Mouse (Mus musculus): ENCODE results near the gene Nkx2-2. TPM values are rescaled to one million over a fixed set of nuclear protein-coding genes. Genes with fewer than 3 reads are reported as not detected.

The Nkx2-2 gene
- not detected in 2 replicates for polyA plus RNA-seq (2016; fragmentation: Nextera tagmentation; extraction: Ambion mirVana)

DNA sequence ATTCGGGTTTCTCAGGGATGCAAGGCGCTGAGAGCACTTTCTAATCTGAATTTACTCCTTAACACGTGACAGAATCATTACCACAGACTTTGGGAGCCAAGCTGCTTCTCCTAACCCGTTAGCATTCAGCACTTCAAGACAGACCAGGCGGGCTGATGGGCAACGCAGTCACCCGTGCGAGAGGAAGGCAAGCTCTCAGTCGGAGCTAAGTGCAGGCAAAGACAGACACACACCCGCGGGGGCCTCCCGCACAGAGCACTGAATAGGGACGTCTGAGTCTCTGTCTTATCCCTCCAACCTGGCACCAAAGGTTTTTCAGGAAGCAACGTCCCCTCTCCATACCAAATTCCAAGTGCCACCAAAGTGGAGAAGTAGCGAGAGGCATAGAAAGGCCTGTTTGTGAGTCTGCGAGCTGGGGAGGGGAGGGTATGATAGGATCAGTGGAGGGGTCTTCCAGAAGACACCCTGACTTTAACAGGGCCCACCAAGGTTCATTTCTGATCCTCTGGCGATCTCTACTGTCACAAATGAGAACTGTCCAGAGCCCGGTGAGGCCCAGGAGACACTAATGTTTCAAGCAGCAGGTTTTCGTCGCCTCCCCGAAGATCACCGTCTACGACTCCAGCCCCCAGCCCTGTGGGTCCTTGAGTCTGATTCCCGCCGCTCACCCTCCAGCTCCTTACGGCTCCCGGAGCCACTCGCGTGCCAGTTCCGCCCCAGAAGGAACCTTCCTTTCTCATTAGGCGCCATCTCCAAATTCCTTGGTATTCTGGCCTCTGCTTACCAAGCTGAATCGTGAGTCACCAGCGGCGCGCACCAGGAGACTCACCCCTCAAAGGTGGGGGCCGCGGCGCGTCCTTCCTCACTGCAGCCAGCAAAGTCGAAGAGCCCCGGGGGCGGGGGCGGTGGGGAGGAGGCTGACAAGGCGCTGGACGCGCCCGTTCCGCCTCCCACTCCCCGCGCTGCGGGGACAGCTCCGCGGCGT, at the start of gene Nkx2-2:
TSS of gene Nkx2-2 (minus strand) at position 973 of the 985 bp plus-strand sequence.
- H3K4me3 ChIP-seq: peak within 1 kb of the TSS; percentile 51
- no peaks in the 10 kb centered on the region for H3K36me3 ChIP-seq
- H3K4me1 ChIP-seq: peaks cover 35% of the 10 kb centered on the region
- H3K27me3 ChIP-seq (ENCODE audit: low read depth, poor library complexity, severe bottlenecking): peaks cover 100% of the 10 kb centered on the region
- under 1% methylated on average over 54 of the region's 54 CpGs for WGBS
- peak; percentile 67 for DNase-seq (ENCODE audit: low spot score)
- H3K27ac ChIP-seq: peak within 1 kb of the TSS; percentile 50; the same call in 1 of the 2 replicates
- H3K9me3 ChIP-seq (replicated peaks): no peaks in the 10 kb centered on the region

DNA sequence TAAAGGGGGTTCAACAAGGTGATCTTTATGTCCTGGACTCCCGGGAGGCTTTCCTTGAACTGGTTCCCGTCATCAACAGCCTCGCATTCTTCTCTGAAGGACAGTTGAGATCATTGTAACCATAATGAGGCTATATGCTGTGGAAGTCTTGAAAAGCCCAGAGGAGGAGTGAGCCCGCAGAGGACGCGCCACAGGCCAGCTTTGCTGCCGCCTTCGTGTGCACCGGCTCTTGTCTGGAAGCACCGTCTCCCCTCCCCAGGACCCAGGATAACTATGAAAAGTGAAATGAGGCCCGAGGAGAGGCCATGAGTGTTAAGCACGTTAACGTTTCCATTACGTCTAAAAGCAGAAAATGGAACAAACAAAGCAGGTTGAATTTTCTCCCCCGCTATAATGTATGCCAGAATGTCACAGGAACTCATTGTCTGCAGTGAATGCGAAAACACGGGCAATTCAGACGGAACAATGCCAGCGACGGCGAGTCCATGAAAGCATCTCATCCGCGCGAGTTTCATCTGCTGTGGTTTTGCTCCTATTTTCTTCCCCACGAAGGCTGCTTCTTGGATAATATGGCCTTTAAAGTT, 41.8 kb upstream of the Nkx2-2 start:
- Histone ChIP-seq H3K27me3 (ENCODE audit: low read depth, poor library complexity, severe bottlenecking) (no peaks in the 10 kb centered on the region), H3K9me3 (replicated peaks) (no peaks in the 10 kb centered on the region), H3K4me3 (no peak overlapping the region), H3K27ac (no peak overlapping the region), H3K36me3 (no peaks in the 10 kb centered on the region), H3K4me1 (peaks cover 4% of the 10 kb centered on the region; the same call in 1 of the 2 replicates)
- 93% methylated on average over 25 of the region's 25 CpGs for WGBS
- no peak for DNase-seq (ENCODE audit: low spot score)

DNA sequence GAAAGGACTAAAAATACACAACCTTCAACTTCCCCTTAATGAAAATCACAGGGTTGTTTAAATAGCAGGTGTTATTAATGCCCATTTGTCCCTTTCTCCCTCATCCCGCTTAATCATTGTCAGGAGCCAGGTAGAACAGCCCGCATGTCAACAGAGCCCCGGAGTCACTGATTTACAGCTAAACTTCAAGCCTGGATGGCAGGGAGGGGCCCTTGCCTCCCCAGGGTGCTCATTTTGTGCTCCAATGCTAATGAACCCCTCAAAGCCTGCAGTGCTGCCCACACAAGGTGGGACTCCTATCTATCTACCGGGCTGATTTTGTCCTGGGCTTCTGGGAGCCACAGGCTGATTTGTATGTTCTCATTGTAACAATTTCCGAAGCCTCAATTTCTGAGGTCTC, 37.1 kb upstream of the Nkx2-2 start:
- Histone ChIP-seq H3K27ac (no peak overlapping the region), H3K36me3 (no peaks in the 10 kb centered on the region), H3K9me3 (replicated peaks) (no peaks in the 10 kb centered on the region), H3K27me3 (ENCODE audit: low read depth, poor library complexity, severe bottlenecking) (no peaks in the 10 kb centered on the region), H3K4me1 (peaks cover 19% of the 10 kb centered on the region), H3K4me3 (no peak overlapping the region)
- WGBS: 54% methylated on average over 5 of the region's 5 CpGs
- DNase-seq (ENCODE audit: low spot score): no peak

DNA sequence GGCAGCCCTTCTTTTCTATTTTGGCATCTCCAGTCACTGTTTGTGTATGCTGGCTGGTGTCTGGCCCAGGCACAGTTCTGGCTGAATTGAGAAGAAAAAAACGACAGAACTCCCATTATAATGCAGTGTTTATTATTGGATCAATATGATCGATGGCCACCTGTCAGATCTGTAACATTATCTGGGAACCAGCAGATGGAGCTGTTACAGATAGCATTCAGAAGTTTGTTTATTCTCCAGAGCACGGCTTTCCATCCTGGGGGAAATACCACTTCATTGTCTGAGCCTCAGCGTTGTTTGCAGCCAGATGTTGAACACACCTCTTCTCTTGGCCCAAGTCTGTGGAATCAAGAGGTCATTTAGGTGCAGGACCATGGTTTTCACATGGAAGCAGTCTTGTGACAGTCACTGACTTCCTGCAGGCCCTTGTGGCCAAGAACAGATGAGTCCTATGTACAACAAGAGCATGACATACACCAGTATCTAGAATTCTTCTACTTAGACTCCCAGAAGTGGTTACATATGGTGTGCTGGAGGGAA, 11.1 kb upstream of the Nkx2-2 start:
- DNase-seq (ENCODE audit: low spot score): no peak
- 35% methylated on average over 4 of the region's 4 CpGs for WGBS
- Histone ChIP-seq H3K36me3 (no peaks in the 10 kb centered on the region), H3K9me3 (replicated peaks) (no peaks in the 10 kb centered on the region), H3K4me1 (no peaks in the 10 kb centered on the region), H3K27me3 (ENCODE audit: low read depth, poor library complexity, severe bottlenecking) (0 out of 2 replicates have a peak, but pooled peaks cover 2% of the 10 kb centered on the region), H3K27ac (no peak overlapping the region), H3K4me3 (no peak overlapping the region)

DNA sequence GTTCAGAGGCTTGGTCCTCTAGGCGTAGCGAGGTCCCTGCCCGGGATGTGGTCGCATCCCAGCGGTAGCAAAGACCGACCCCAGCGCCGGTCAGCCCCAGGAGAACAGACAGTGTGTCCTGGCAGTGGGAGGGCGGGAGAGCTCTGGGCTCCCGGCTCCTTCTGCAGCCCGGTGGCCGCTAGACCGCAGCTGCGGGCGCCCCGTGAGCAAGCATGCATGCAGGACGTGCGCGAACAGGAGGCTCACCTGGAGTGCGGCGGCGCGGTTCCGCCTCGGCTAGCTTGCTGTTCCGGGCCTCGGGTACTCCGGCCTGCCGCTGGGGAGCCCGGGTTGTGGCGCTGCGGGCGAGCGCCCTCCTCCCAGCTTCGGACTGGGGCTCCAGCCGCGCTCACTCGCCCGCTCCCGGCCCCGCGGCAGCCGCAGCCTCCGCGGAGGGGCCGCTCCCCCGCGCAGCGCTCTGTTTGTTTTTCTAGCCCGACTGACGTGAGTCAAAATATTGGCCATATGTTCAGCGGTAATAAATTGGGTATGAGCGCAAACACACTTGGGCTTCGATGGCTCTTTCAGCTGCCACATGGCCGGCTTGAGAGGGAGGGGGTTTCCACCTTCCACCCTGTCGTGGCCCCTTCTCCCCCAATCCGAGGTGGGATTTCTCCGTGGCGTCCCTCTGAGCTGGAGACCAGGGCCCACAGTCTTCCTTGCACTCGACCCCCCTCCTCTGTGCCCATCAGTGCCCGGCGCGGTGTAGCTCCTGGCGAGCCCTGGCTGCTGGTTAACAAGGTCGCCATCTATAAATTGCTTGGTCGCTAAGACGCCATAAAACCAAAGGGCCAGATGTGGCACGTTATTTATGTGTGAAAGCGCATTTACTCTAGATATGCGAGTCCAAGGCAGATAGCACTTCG, 920 bp upstream of the Nkx2-2 start:
- WGBS: under 1% methylated on average over 71 of the region's 71 CpGs
- H3K36me3 ChIP-seq: no peaks in the 10 kb centered on the region
- peak overlapping the region; percentile 51 for H3K4me3 ChIP-seq
- peak overlapping the region; percentile 50; the same call in 1 of the 2 replicates for H3K27ac ChIP-seq
- peaks cover 97% of the 10 kb centered on the region for H3K27me3 ChIP-seq (ENCODE audit: low read depth, poor library complexity, severe bottlenecking)
- DNase-seq (ENCODE audit: low spot score): peak; percentile 72
- peaks cover 26% of the 10 kb centered on the region for H3K4me1 ChIP-seq
- no peaks in the 10 kb centered on the region for H3K9me3 ChIP-seq (replicated peaks)

DNA sequence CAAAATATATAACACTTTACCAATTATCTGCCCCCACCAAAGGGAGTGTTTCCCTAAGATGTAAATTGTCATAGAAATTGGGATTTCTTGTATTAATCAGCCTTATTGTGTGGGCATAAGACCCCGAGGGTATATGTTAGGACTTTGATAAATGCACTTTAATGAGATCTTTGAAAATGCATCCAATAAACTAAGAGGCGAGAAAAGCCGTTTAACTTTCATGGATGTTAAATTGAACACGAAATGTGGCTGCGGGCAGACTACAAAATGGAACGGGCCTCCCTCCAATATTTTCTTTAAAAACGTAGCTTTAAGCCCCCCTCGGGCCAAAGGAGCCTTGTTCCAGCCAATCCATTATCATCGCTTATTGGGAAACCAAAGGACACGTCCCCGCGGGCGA, 1.3 kb downstream of the Nkx2-2 start:
- H3K9me3 ChIP-seq (replicated peaks): no peaks in the 10 kb centered on the region
- DNase-seq (ENCODE audit: low spot score): no peak
- no peak overlapping the region for H3K27ac ChIP-seq
- H3K4me1 ChIP-seq: peaks cover 40% of the 10 kb centered on the region
- H3K27me3 ChIP-seq (ENCODE audit: low read depth, poor library complexity, severe bottlenecking): peaks cover 100% of the 10 kb centered on the region
- H3K4me3 ChIP-seq: no peak overlapping the region
- no peaks in the 10 kb centered on the region for H3K36me3 ChIP-seq
- WGBS: 4% methylated on average over 13 of the region's 13 CpGs

DNA sequence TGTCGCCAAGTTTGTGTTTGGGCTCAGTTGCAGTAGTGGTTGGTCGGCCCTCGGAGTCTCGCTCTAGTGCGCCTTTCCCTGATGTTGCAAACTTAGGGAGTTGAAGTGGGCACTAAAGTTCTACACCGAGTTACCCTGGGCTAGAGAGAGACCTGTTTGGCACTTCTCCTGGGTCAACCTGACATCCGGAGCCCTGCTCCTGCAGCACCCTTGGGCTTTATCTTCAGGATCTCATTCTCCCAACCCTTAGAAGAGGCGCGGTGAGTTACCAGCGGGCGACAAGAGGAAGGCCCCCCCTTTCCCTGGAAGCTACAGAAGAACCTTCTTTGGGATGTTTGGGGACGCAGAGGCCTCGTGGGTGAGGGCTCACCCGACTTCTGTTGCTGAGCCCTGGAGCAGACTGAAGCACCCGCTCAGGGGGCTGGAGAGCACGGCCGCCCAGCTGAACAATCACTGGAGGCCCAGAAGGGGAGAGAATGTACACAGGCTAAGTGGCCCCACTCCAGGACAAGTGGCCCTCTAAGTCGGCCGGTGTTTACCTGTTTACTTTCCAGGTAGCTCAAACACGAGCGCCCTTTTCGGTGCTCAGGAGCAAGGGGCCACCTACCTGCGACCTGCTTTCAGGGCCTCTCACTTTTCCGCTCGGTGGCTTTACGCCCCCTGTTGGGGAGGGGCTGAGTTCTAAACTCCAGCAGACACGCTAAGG, 3.6 kb downstream of the Nkx2-2 start:
- Histone ChIP-seq H3K4me1 (peaks cover 48% of the 10 kb centered on the region), H3K36me3 (no peaks in the 10 kb centered on the region), H3K9me3 (replicated peaks) (no peaks in the 10 kb centered on the region), H3K27ac (no peak overlapping the region), H3K27me3 (ENCODE audit: low read depth, poor library complexity, severe bottlenecking) (peaks cover 100% of the 10 kb centered on the region), H3K4me3 (no peak overlapping the region)
- under 1% methylated on average over 27 of the region's 27 CpGs for WGBS
- peak; percentile 50 for DNase-seq (ENCODE audit: low spot score)

DNA sequence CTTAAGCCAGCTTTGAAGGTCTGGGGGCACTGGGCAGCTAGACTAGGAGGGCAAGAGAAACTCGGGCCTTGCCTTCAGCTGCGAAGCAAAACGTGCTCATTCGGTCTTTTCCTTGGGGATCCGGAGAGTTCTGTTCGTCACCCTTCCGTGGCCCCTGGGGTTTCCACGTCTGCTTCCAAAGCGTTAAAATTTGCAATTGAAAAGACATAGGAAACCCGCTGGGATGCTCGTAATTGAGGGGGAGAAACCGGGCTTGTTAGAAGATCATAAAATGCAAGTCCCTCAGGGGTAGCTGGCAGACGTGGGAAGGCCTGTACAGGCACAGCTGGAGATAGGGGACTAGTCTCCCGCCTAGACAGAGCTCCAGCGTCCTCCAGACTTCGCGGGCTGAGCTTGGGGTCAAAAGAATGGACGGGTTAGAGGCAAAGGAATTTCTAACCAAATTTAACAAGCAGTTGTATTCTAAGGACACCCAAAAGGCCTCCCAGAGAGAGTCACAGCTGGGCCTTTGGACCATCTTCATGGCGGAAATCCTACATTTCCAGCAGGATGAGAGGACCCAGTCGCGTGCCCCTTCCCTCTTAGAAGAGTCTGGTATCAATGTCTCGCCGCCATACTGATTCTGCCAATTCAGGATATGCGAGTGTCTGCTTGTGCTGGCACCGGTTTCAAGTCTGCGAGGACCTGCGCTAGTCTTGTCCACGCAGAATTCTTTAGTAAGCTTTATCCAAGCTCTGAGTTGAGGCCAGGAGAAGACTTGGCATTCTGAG, 4.3 kb downstream of the Nkx2-2 start:
- DNase-seq (ENCODE audit: low spot score): peak; percentile 54
- peaks cover 100% of the 10 kb centered on the region for H3K27me3 ChIP-seq (ENCODE audit: low read depth, poor library complexity, severe bottlenecking)
- WGBS: under 1% methylated on average over 28 of the region's 28 CpGs
- no peak overlapping the region; the same call in 1 of the 2 replicates for H3K4me3 ChIP-seq
- H3K27ac ChIP-seq: no peak overlapping the region
- peaks cover 41% of the 10 kb centered on the region for H3K4me1 ChIP-seq
- no peaks in the 10 kb centered on the region for H3K36me3 ChIP-seq
- no peaks in the 10 kb centered on the region for H3K9me3 ChIP-seq (replicated peaks)

DNA sequence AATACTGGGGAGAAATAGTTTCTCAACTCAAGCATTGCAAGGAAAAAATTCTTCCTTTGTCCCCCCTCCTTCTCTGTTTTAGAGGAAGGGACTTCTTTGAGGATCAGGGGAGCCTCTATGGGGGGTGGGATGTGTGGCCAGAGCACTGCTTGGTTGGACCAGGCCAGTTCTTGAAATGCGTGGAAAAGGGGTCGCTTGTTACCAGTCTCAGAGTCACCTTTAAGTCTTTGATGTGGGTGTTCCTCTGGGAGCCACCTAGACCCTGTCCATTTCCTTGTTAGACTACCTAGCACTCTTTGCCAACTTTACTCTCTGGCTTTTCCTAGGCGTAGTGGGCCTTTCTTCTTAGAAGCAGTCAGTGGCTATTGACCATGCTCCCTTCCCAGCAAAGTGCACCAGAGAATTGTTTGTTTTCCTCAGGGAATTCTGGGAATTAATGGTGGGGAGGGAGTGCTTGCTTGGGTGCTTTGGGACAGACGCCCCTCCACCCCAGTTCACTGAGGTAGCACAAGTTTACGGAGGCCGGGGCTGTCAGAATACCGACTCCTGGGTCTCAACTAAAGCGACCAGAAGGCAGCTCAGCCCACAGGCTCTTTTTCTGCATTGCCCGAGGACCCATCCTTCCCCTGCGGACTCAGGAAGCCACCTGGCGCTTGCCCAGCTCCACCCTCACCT, 5.0 kb downstream of the Nkx2-2 start:
- peak; percentile 53 for DNase-seq (ENCODE audit: low spot score)
- H3K4me3 ChIP-seq: no peak overlapping the region; the same call in 1 of the 2 replicates
- no peaks in the 10 kb centered on the region for H3K36me3 ChIP-seq
- H3K4me1 ChIP-seq: peaks cover 39% of the 10 kb centered on the region
- H3K27me3 ChIP-seq (ENCODE audit: low read depth, poor library complexity, severe bottlenecking): peaks cover 100% of the 10 kb centered on the region
- no peaks in the 10 kb centered on the region for H3K9me3 ChIP-seq (replicated peaks)
- WGBS: 2% methylated on average over 11 of the region's 11 CpGs
- no peak overlapping the region for H3K27ac ChIP-seq

DNA sequence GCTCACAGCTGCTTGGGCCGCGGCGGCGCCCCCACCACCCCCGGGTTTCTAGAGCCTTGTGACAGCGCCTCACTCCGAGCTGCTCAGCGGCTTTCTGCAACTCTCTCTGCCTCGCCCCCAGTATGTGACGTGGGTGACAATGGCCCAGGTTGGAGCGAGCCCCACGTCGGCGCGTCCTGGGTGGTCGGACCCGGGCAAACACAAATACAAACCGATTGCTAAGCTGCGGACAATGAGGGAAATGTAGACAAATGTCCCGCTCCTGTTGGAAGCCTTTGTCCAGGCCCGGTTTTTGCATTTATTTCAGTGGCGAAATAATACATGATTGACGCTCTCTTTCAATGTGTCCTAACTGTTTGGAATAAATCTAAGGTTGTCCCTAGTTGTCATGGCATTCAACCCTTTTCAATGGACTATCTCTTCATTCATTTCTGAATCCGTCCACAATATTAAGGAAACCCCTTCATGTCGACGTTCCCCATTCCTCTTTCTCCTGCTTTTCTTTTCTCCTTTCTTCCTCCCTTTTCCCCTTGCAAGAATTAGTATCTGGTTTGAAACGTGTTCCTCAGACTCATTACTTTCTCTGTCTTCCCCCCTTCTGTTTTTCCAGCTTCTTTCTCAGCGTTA, 5.9 kb downstream of the Nkx2-2 start:
- H3K4me1 ChIP-seq: peaks cover 41% of the 10 kb centered on the region
- no peaks in the 10 kb centered on the region for H3K36me3 ChIP-seq
- H3K27ac ChIP-seq: no peak overlapping the region
- DNase-seq (ENCODE audit: low spot score): peak; percentile 51
- WGBS: under 1% methylated on average over 28 of the region's 28 CpGs
- H3K4me3 ChIP-seq: no peak overlapping the region
- peaks cover 100% of the 10 kb centered on the region for H3K27me3 ChIP-seq (ENCODE audit: low read depth, poor library complexity, severe bottlenecking)
- H3K9me3 ChIP-seq (replicated peaks): no peaks in the 10 kb centered on the region

All from limb, embryonic 10.5 days (tissue).